Mouse (Mus musculus): ENCODE results near the gene Tcp1. TPM values are rescaled to one million over a fixed set of nuclear protein-coding genes. Genes with fewer than 3 reads are reported as not detected.
A peak's percentile ranks its signal among the peaks of the same experiment; 100 is the strongest.
"Not testable (repeated sequence)": the region's sequence is repeated elsewhere in the genome, so short reads cannot be mapped to it uniquely, and the experiment has no call there.

Gene Tcp1
- polyA plus RNA-seq, 1 experiment from 2014 or later, result 344 TPM

GRCm38 (mm10) chr17:12897674-12898073 is 17.8 kb upstream of the Tcp1 start:
- no peak overlapping the region for H3K4me2 ChIP-seq
- H3K9ac ChIP-seq, result no peak overlapping the region
- H3K36me3 ChIP-seq (replicated peaks), result 0 out of 2 replicates have a peak, but pooled peaks cover 3% of the 10 kb centered on the region
- no peak overlapping the region for H3K4me3 ChIP-seq
- WGBS, result 84% methylated on average over 5 of the region's 5 CpGs
- H3K27ac ChIP-seq, result peak overlapping the region; percentile 63; the same call in 1 of the 2 replicates
- H3K27me3 ChIP-seq (replicated peaks), result no peaks in the 10 kb centered on the region
- peak; percentile 68 for ATAC-seq (replicated peaks)
- no peaks in the 10 kb centered on the region for H3K4me1 ChIP-seq
- H3K9me3 ChIP-seq, result no peaks in the 10 kb centered on the region

DNA sequence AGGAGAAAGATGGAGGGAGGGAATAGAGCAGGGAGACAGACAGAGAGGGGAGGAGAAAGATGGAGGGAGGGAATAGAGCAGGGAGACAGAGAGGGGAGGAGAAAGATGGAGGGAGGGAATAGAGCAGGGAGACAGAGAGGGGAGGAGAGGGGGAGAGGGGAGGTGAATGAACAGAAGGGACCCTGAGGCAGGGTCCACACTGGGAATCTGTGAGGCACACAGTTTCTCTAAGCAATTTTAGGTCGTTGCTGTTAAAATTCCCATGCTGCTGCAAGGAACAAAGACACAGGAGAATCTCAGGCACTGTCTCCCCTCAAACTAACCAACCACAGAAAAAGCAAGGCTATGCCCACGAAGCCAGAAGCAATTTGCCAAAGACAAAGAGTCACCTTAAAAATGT is 16.9 kb upstream of the Tcp1 start:
- not testable (repeated sequence) for H3K4me2 ChIP-seq; H3K9ac ChIP-seq; H3K36me3 ChIP-seq (replicated peaks); H3K9me3 ChIP-seq; H3K4me1 ChIP-seq; H3K4me3 ChIP-seq; H3K27me3 ChIP-seq (replicated peaks)
- 0 out of 2 replicates have a peak, but pooled peaks have one; percentile 8 for ATAC-seq (replicated peaks)
- peak overlapping the region; percentile 74 for H3K27ac ChIP-seq
- 26% methylated on average over 2 of the region's 2 CpGs for WGBS

DNA sequence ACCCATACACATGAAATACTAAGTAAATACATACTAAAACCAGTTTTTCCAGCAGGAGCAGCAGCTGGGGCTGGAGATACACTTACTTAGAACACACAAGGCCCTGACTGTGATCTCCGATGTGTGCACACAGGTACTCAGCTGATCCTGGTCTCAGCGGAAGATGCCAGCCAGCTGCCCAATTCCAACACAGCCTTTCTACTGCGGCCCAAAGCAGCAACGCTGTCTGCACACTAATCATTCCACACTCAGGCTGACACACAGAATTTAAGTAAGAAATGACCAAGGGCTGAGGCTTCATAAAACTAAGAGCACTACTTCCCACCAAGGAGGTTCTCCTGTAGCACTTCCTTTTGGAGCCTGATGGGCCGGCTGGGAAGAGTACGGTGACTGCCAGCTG is 13.2 kb upstream of the Tcp1 start:
- H3K9ac ChIP-seq, result no peak overlapping the region
- no peaks in the 10 kb centered on the region for H3K27me3 ChIP-seq (replicated peaks)
- no peak overlapping the region for H3K27ac ChIP-seq
- 93% methylated on average over 6 of the region's 6 CpGs for WGBS
- H3K4me2 ChIP-seq, result no peak overlapping the region
- H3K9me3 ChIP-seq, result no peaks in the 10 kb centered on the region
- no peak overlapping the region for H3K4me3 ChIP-seq
- H3K4me1 ChIP-seq, result no peaks in the 10 kb centered on the region
- 0 out of 2 replicates have a peak, but pooled peaks cover 6% of the 10 kb centered on the region for H3K36me3 ChIP-seq (replicated peaks)
- no peak for ATAC-seq (replicated peaks)

DNA sequence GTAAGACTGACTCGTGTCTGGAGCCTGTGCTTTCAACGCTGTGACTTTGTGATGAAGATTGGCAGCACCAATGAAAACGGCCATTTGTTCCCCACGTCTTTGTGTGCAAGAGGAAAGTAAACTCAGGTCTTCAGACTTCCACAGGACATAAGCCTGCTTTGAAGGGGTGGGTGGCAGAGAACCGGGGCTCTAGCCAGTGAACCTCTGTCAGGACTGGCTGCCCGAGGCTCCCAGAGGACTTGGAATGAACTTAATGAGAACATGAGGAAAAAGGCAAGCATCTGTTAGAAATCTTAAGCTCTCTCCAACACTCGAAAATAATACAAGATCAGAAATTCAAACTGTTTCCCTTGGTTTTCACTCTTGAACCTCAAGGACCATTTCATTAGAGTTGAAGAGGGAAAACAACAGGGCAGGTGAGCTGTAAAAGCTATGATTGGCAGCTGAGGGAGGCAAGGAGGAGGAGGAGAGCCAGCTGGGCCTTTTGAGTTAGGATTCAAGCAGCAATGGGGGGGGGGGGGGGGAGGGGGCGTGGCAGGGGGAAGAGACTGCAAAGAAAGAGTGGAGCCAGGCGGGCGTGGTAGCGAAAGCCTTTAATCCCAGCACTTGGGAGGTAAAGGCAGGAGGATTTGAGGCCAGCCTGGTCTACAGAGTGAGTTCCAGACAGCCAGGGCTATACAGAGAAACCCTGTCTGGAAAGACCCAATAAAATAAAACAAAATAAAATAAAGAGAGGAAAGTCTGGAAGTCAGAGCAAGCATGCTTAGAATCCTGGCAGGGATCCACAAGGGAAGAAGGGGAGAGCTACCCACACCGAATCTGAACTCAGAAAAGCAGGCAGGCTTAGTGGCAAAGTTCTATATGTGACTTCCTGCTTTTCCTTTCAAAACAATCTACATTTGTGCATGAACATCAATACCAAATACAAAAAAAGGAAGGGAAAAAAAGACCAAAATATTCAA is 11.8 kb upstream of the Tcp1 start:
- Histone ChIP-seq H3K4me3 (no peak overlapping the region), H3K27me3 (replicated peaks) (no peaks in the 10 kb centered on the region), H3K9ac (no peak overlapping the region), H3K9me3 (no peaks in the 10 kb centered on the region), H3K27ac (no peak overlapping the region), H3K36me3 (replicated peaks) (0 out of 2 replicates have a peak, but pooled peaks cover 6% of the 10 kb centered on the region), H3K4me1 (no peaks in the 10 kb centered on the region), H3K4me2 (no peak overlapping the region)
- no peak for ATAC-seq (replicated peaks)
- WGBS, result 11% methylated on average over 11 of the region's 12 CpGs

GRCm38 (mm10) chr17:12904349-12904748 is 11.2 kb upstream of the Tcp1 start:
- Histone ChIP-seq H3K4me2 (no peak overlapping the region), H3K9me3 (no peaks in the 10 kb centered on the region), H3K9ac (no peak overlapping the region), H3K4me3 (no peak overlapping the region), H3K36me3 (replicated peaks) (0 out of 2 replicates have a peak, but pooled peaks cover 11% of the 10 kb centered on the region), H3K4me1 (no peaks in the 10 kb centered on the region), H3K27me3 (replicated peaks) (no peaks in the 10 kb centered on the region), H3K27ac (no peak overlapping the region)
- 83% methylated on average over 1 of the region's 1 CpGs for WGBS
- no peak for ATAC-seq (replicated peaks)

DNA sequence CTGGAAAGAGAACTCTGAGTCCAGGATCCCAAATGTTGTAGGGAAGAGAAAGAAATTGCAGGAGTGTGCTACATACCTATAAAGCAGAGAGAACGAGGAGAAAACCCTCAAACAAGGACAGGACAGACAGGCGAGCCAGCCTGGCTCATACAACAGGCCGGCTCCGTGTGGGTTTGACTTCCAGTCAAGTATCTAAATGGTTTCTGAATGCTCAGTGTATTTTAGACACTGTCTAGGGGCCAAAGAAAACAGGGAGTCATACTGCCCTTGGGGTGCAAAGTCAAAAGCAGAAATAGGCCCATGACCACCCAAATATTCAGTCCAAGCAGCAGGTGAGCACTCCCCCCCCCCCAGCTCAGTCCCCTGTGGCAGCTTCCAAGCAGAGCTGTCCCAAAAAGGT is 9.7 kb upstream of the Tcp1 start:
- Histone ChIP-seq H3K36me3 (replicated peaks) (peaks cover 16% of the 10 kb centered on the region; the same call in 1 of the 2 replicates), H3K4me1 (no peaks in the 10 kb centered on the region), H3K9me3 (no peaks in the 10 kb centered on the region), H3K4me2 (no peak overlapping the region), H3K4me3 (no peak overlapping the region), H3K9ac (no peak overlapping the region), H3K27me3 (replicated peaks) (no peaks in the 10 kb centered on the region), H3K27ac (no peak overlapping the region)
- 91% methylated on average over 4 of the region's 4 CpGs for WGBS
- ATAC-seq (replicated peaks), result no peak

GRCm38 (mm10) chr17:12906436-12906835 is 9.1 kb upstream of the Tcp1 start:
- H3K4me2 ChIP-seq, result no peak overlapping the region
- 91% methylated on average over 9 of the region's 9 CpGs for WGBS
- H3K27ac ChIP-seq, result no peak overlapping the region
- no peaks in the 10 kb centered on the region for H3K4me1 ChIP-seq
- H3K4me3 ChIP-seq, result no peak overlapping the region
- no peaks in the 10 kb centered on the region for H3K9me3 ChIP-seq
- no peak for ATAC-seq (replicated peaks)
- peaks cover 20% of the 10 kb centered on the region; the same call in 1 of the 2 replicates for H3K36me3 ChIP-seq (replicated peaks)
- H3K9ac ChIP-seq, result no peak overlapping the region
- no peaks in the 10 kb centered on the region for H3K27me3 ChIP-seq (replicated peaks)

DNA sequence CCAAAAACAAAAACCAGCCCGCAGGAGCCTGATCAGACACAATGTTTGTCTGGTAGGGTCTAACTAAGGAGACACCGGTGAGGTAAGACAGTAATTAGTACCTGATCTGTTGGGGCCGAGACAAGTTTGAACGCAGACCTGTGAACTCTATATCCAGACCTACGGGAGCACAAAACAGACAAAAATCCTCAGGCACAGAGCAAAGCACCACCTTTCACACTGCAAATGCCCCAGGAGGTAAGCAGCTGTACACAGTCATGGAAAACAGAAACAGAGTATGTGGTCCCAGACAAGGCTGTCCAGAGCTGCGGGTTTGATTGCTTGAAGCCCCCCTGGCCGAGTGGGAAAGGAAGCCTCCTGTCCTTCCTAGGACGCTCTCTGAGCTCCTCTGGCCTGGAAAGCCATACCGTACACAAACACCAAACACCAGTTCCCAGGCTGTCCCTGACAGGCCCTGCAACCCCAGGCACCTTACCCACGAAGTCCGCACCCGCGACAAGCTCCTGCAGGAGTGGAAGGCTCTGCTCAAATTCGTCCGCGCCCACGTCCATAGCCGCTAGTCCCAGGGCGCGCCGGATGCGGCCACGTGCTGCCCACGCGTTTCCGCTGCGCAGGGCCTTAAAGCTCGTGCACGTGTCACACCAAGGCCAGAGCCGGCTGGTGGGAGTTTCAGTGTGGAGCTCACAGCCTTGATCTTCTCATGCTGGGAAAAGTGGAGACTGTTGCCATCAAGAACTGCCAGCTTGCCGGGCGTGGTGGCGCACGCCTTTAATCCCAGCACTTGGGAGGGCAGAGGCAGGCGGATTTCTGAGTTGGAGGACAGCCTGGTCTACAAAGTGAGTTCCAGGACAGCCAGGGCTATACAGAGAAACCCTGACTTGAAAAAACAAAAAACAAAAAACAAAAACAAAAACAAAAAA is 5.9 kb upstream of the Tcp1 start, which contains the start of gene Pnldc1:
Pnldc1 (minus strand) TSS at position 870 of the 920 bp plus-strand sequence.
- H3K4me1 ChIP-seq, result peaks cover under 1% of the 10 kb centered on the region; the same call in 1 of the 2 replicates
- ATAC-seq (replicated peaks), result no peak
- H3K27me3 ChIP-seq (replicated peaks), result no peaks in the 10 kb centered on the region
- H3K9me3 ChIP-seq, result no peaks in the 10 kb centered on the region
- no peak within 1 kb of the TSS for H3K4me3 ChIP-seq
- H3K4me2 ChIP-seq, result no peak within 1 kb of the TSS
- 76% methylated on average over 35 of the region's 35 CpGs for WGBS
- H3K36me3 ChIP-seq (replicated peaks), result peaks cover 38% of the 10 kb centered on the region; the same call in 1 of the 2 replicates
- no peak within 1 kb of the TSS for H3K9ac ChIP-seq
- H3K27ac ChIP-seq, result no peak within 1 kb of the TSS

GRCm38 (mm10) chr17:12910391-12910790 is 5.1 kb upstream of the Tcp1 start:
- ATAC-seq (replicated peaks), result no peak
- Histone ChIP-seq H3K27ac (no peak overlapping the region), H3K9me3 (no peaks in the 10 kb centered on the region), H3K4me3 (no peak overlapping the region), H3K9ac (no peak overlapping the region), H3K4me2 (no peak overlapping the region), H3K27me3 (replicated peaks) (no peaks in the 10 kb centered on the region), H3K36me3 (replicated peaks) (peaks cover 38% of the 10 kb centered on the region; the same call in 1 of the 2 replicates), H3K4me1 (peaks cover 8% of the 10 kb centered on the region)
- WGBS, result 88% methylated on average over 8 of the region's 8 CpGs

DNA sequence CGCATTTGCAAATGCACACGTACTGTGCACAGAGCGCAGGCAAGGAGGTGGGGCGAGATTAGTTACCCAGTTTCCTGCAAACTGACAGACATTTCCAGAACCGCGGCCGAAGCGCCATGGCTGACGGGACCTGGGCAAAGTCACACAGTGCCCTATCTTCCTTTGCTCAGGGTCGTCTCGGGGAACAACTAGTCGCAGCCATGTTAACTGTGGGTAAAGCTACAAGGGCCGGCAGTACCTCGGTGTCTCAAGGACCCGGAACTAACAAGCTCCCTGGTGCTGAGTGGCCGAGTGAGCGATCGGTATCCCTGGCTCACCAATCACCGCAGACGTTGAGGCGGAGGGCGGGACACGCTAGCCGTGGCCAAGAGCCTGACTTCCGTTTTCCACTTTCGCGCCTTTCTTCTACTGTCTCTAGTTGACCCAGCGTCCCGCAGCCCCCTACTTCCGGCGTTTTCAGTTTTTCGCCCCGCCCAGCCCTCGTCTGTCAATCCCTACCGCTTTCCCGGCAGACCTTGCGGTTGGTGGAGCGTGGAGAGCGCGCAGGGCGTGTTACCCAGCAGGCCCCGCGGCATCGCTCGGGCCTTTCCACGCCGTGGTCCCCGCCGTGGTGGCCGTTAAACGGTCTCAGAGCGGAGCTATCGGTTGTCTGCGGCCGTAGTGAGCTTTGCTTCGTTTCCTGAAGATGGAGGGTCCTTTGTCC is 531 bp downstream of the Tcp1 start, which contains the start of gene Mrpl18:
Mrpl18 (minus strand) TSS at position 465 of the 703 bp plus-strand sequence.
- Histone ChIP-seq H3K9ac (peak within 1 kb of the TSS; percentile 84), H3K4me1 (peaks cover 21% of the 10 kb centered on the region), H3K36me3 (replicated peaks) (peaks cover 39% of the 10 kb centered on the region), H3K4me2 (peak within 1 kb of the TSS; percentile 79), H3K9me3 (no peaks in the 10 kb centered on the region), H3K4me3 (peak within 1 kb of the TSS; percentile 62), H3K27me3 (replicated peaks) (no peaks in the 10 kb centered on the region), H3K27ac (peak within 1 kb of the TSS; percentile 86)
- peak; percentile 99 for ATAC-seq (replicated peaks)
- under 1% methylated on average over 56 of the region's 56 CpGs for WGBS

- Histone ChIP-seq H3K27ac (peak overlapping the region; percentile 86), H3K9me3 (no peaks in the 10 kb centered on the region), H3K36me3 (replicated peaks) (peaks cover 43% of the 10 kb centered on the region), H3K4me1 (peaks cover 21% of the 10 kb centered on the region), H3K9ac (peak overlapping the region; percentile 84), H3K4me3 (peak overlapping the region; percentile 62), H3K27me3 (replicated peaks) (no peaks in the 10 kb centered on the region), H3K4me2 (peak overlapping the region; percentile 64)
- whole genome bisulfite sequencing, result under 1% methylated on average over 40 of the region's 40 CpGs
- peak; percentile 73 for ATAC-seq (replicated peaks)
Measured at GRCm38 (mm10) chr17:12916588-12917380, 1.3 kb downstream of the Tcp1 start.

Measured in midbrain, embryonic 15.5 days (tissue).